Mouse (Mus musculus): ENCODE data around the gene Mia3. TPM values are rescaled to one million over a fixed set of nuclear protein-coding genes. Genes with fewer than 3 reads are reported as not detected.
"Not testable (repeated sequence)": the region's sequence is repeated elsewhere in the genome, so short reads cannot be mapped to it uniquely, and the experiment has no call there.

Gene Mia3
- polyA plus RNA-seq, 1 experiment from 2014 or later, result 76.2 TPM

DNA sequence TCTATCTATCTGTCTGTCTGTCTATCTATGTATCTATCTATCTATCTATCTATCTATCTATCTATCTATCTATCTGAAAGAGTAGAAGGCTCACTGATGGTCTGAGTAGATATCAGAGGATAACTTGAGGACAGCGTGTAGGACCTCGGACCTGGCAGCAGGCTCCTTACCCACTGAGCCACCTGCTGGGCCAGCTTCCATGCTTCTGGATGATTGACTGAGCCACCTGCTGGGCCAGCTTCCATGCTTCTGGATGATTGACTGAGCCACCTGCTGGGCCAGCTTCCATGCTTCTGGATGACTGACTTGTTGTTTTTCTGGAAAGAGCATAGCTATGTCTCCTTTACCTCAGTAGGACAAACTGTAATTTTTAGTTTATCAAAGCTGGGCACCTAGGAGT lies 59.8 kb downstream of the Mia3 start:
- WGBS, result 87% methylated on average over 2 of the region's 2 CpGs

GRCm38 (mm10) chr1:183308476-183308875 lies 60.9 kb downstream of the Mia3 start:
- WGBS, result 88% methylated on average over 1 of the region's 1 CpGs
- ATAC-seq (ENCODE audit: insufficient number of reproducible peaks, insufficient read depth, low FRiP score, low read depth), result no peak
- Histone ChIP-seq H3K4me1 (ENCODE audit: control insufficient read depth in 2 of 2, insufficient read depth in 2 of 2, low read length in 2 of 2) (no peaks in the 10 kb centered on the region), H3K4me2 (ENCODE audit: low read length) (no peak overlapping the region), H3K9ac (ENCODE audit: low read length) (no peak overlapping the region), H3K27me3 (ENCODE audit: control insufficient read depth, insufficient read depth, low read length) (no peaks in the 10 kb centered on the region), H3K9me3 (ENCODE audit: control insufficient read depth, low read length) (no peaks in the 10 kb centered on the region), H3K36me3 (ENCODE audit: control insufficient read depth, insufficient read depth, low read length) (peaks cover 47% of the 10 kb centered on the region; the same call in 1 of the 2 replicates), H3K4me3 (ENCODE audit: control insufficient read depth in 1 of 2, insufficient read depth in 1 of 2, low read depth in 1 of 2, low read length in 2 of 2) (no peak overlapping the region), H3K27ac (replicated peaks in 1 of 2; ENCODE audit: control insufficient read depth in 1 of 2, insufficient read depth in 1 of 2, low read depth in 2 of 2, low read length in 2 of 2) (no peak overlapping the region)

More for the DNA sequence above, 59.8 kb downstream of the Mia3 start:
- not testable (repeated sequence) for H3K4me1 ChIP-seq (ENCODE audit: control insufficient read depth in 2 of 2, insufficient read depth in 2 of 2, low read length in 2 of 2); ATAC-seq (ENCODE audit: insufficient number of reproducible peaks, insufficient read depth, low FRiP score, low read depth); H3K4me3 ChIP-seq (ENCODE audit: control insufficient read depth in 1 of 2, insufficient read depth in 1 of 2, low read depth in 1 of 2, low read length in 2 of 2); H3K27me3 ChIP-seq (ENCODE audit: control insufficient read depth, insufficient read depth, low read length); H3K9me3 ChIP-seq (ENCODE audit: control insufficient read depth, low read length); H3K4me2 ChIP-seq (ENCODE audit: low read length); H3K9ac ChIP-seq (ENCODE audit: low read length); H3K27ac ChIP-seq (replicated peaks in 1 of 2; ENCODE audit: control insufficient read depth in 1 of 2, insufficient read depth in 1 of 2, low read depth in 2 of 2, low read length in 2 of 2)
- H3K36me3 ChIP-seq (ENCODE audit: control insufficient read depth, insufficient read depth, low read length), result peaks cover 58% of the 10 kb centered on the region

DNA sequence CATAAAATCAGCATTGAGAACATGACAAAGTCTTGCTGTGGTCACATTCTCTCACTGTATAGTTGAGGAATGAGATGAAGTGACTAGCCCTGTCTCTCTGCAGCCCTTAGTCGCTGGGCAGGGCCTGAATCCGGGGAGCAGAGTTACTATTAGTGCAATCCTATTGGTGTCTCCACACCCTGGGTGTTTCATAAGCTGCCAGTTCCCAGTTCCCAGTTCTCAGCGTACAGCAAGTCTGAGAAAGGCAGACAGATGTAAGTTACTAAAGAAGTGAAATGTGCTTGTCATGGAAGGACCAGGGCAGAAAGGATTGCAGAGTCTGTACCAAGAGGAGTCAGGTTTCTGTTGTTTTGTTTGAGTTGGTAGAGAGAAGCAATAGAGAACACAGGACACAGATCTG lies 61.8 kb downstream of the Mia3 start:
- no peak for ATAC-seq (ENCODE audit: insufficient number of reproducible peaks, insufficient read depth, low FRiP score, low read depth)
- Histone ChIP-seq H3K27ac (replicated peaks in 1 of 2; ENCODE audit: control insufficient read depth in 1 of 2, insufficient read depth in 1 of 2, low read depth in 2 of 2, low read length in 2 of 2) (no peak overlapping the region), H3K9me3 (ENCODE audit: control insufficient read depth, low read length) (no peaks in the 10 kb centered on the region), H3K27me3 (ENCODE audit: control insufficient read depth, insufficient read depth, low read length) (no peaks in the 10 kb centered on the region), H3K4me2 (ENCODE audit: low read length) (no peak overlapping the region), H3K4me3 (ENCODE audit: control insufficient read depth in 1 of 2, insufficient read depth in 1 of 2, low read depth in 1 of 2, low read length in 2 of 2) (no peak overlapping the region), H3K36me3 (ENCODE audit: control insufficient read depth, insufficient read depth, low read length) (peaks cover 39% of the 10 kb centered on the region; the same call in 1 of the 2 replicates), H3K4me1 (ENCODE audit: control insufficient read depth in 2 of 2, insufficient read depth in 2 of 2, low read length in 2 of 2) (no peaks in the 10 kb centered on the region), H3K9ac (ENCODE audit: low read length) (no peak overlapping the region)
- 85% methylated on average over 3 of the region's 3 CpGs for WGBS

DNA sequence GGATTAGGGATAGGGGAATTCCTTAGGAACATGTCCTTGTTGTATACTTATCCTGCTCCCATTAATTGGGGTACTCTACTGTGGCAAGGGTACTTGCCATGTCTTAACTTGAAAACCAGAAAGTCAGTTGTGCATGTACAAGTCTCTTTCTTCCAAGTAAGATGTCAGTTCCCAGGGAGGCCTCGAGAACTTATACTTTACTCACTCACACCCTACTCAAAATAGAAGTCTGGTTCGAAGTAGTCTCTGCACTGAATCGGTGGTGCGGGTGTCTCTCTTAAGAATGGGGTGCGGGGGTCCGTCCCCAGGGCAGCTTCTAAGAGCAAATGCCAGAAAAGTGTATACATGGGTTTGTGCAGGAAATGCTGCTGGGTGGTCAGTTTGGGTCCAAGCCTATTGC lies 70.2 kb downstream of the Mia3 start:
- Histone ChIP-seq H3K9ac (ENCODE audit: low read length) (no peak overlapping the region), H3K27me3 (ENCODE audit: control insufficient read depth, insufficient read depth, low read length) (no peaks in the 10 kb centered on the region), H3K9me3 (ENCODE audit: control insufficient read depth, low read length) (no peaks in the 10 kb centered on the region), H3K4me2 (ENCODE audit: low read length) (no peak overlapping the region), H3K36me3 (ENCODE audit: control insufficient read depth, insufficient read depth, low read length) (no peaks in the 10 kb centered on the region), H3K4me3 (ENCODE audit: control insufficient read depth in 1 of 2, insufficient read depth in 1 of 2, low read depth in 1 of 2, low read length in 2 of 2) (no peak overlapping the region), H3K4me1 (ENCODE audit: control insufficient read depth in 2 of 2, insufficient read depth in 2 of 2, low read length in 2 of 2) (no peaks in the 10 kb centered on the region), H3K27ac (replicated peaks in 1 of 2; ENCODE audit: control insufficient read depth in 1 of 2, insufficient read depth in 1 of 2, low read depth in 2 of 2, low read length in 2 of 2) (no peak overlapping the region)
- ATAC-seq (ENCODE audit: insufficient number of reproducible peaks, insufficient read depth, low FRiP score, low read depth), result no peak
- WGBS, result 84% methylated on average over 6 of the region's 6 CpGs

GRCm38 (mm10) chr1:183297886-183298489 lies 71.4 kb downstream of the Mia3 start:
- Histone ChIP-seq H3K4me3 (ENCODE audit: control insufficient read depth in 1 of 2, insufficient read depth in 1 of 2, low read depth in 1 of 2, low read length in 2 of 2) (peak overlapping the region; percentile 51 to 76), H3K4me2 (ENCODE audit: low read length) (peak overlapping the region; percentile 64), H3K27ac (replicated peaks in 1 of 2; ENCODE audit: control insufficient read depth in 1 of 2, insufficient read depth in 1 of 2, low read depth in 2 of 2, low read length in 2 of 2) (peak overlapping the region; percentile 32 to 59), H3K4me1 (ENCODE audit: control insufficient read depth in 2 of 2, insufficient read depth in 2 of 2, low read length in 2 of 2) (no peaks in the 10 kb centered on the region), H3K27me3 (ENCODE audit: control insufficient read depth, insufficient read depth, low read length) (no peaks in the 10 kb centered on the region), H3K9me3 (ENCODE audit: control insufficient read depth, low read length) (no peaks in the 10 kb centered on the region), H3K36me3 (ENCODE audit: control insufficient read depth, insufficient read depth, low read length) (peaks cover 11% of the 10 kb centered on the region), H3K9ac (ENCODE audit: low read length) (peak overlapping the region; percentile 71)
- under 1% methylated on average over 20 of the region's 20 CpGs for WGBS
- no peak for ATAC-seq (ENCODE audit: insufficient number of reproducible peaks, insufficient read depth, low FRiP score, low read depth)

GRCm38 (mm10) chr1:183297473-183297885 lies 71.9 kb downstream of the Mia3 start:
- no peaks in the 10 kb centered on the region for H3K9me3 ChIP-seq (ENCODE audit: control insufficient read depth, low read length)
- H3K4me2 ChIP-seq (ENCODE audit: low read length), result peak overlapping the region; percentile 64
- ATAC-seq (ENCODE audit: insufficient number of reproducible peaks, insufficient read depth, low FRiP score, low read depth), result 0 out of 2 replicates have a peak, but pooled peaks have one; percentile 0
- no peaks in the 10 kb centered on the region for H3K4me1 ChIP-seq (ENCODE audit: control insufficient read depth in 2 of 2, insufficient read depth in 2 of 2, low read length in 2 of 2)
- H3K4me3 ChIP-seq (ENCODE audit: control insufficient read depth in 1 of 2, insufficient read depth in 1 of 2, low read depth in 1 of 2, low read length in 2 of 2), result peak overlapping the region; percentile 51 to 76
- under 1% methylated on average over 30 of the region's 30 CpGs for WGBS
- no peaks in the 10 kb centered on the region for H3K27me3 ChIP-seq (ENCODE audit: control insufficient read depth, insufficient read depth, low read length)
- H3K9ac ChIP-seq (ENCODE audit: low read length), result peak overlapping the region; percentile 71
- peak overlapping the region; percentile 32 to 59 for H3K27ac ChIP-seq (replicated peaks in 1 of 2; ENCODE audit: control insufficient read depth in 1 of 2, insufficient read depth in 1 of 2, low read depth in 2 of 2, low read length in 2 of 2)
- peaks cover 16% of the 10 kb centered on the region for H3K36me3 ChIP-seq (ENCODE audit: control insufficient read depth, insufficient read depth, low read length)

DNA sequence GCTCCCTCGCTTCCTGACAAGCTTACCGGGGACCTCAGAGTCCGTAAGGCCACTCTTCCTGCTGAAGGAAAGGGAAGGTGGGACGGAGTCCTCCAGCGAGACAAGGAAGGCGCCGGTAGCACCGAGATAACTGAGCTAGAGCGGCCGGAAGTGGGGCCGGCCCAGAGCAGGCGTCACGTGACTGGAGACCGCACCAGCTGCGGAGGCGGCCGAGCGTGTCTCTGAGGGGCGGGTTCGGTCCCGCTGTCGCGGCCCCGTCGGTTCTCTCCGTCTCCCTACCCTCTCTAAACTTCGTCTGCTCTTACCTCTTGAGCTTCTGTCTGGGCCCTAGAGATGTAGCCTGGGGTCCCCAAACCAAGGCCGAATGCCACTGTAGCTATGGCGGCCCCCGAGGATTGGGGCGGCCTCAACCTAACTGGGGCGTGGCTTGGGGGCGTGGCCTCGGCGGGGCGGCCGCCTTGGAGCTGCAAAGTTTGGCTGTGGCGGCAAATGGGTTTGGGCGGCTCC lies 72.4 kb downstream of the Mia3 start, which contains the start of gene Brox:
TSS of gene Brox (minus strand) at position 393 of the 507 bp plus-strand sequence.
- under 1% methylated on average over 38 of the region's 39 CpGs for WGBS
- Histone ChIP-seq H3K4me2 (ENCODE audit: low read length) (peak within 1 kb of the TSS; percentile 64), H3K4me1 (ENCODE audit: control insufficient read depth in 2 of 2, insufficient read depth in 2 of 2, low read length in 2 of 2) (no peaks in the 10 kb centered on the region), H3K27me3 (ENCODE audit: control insufficient read depth, insufficient read depth, low read length) (no peaks in the 10 kb centered on the region), H3K4me3 (ENCODE audit: control insufficient read depth in 1 of 2, insufficient read depth in 1 of 2, low read depth in 1 of 2, low read length in 2 of 2) (peak within 1 kb of the TSS; percentile 51 to 76), H3K27ac (replicated peaks in 1 of 2; ENCODE audit: control insufficient read depth in 1 of 2, insufficient read depth in 1 of 2, low read depth in 2 of 2, low read length in 2 of 2) (peak within 1 kb of the TSS; percentile 59 to 73), H3K9me3 (ENCODE audit: control insufficient read depth, low read length) (no peaks in the 10 kb centered on the region), H3K9ac (ENCODE audit: low read length) (peak within 1 kb of the TSS; percentile 71), H3K36me3 (ENCODE audit: control insufficient read depth, insufficient read depth, low read length) (peaks cover 22% of the 10 kb centered on the region)
- peak; percentile 80 for ATAC-seq (ENCODE audit: insufficient number of reproducible peaks, insufficient read depth, low FRiP score, low read depth)
